Mouse (Mus musculus): ENCODE results near the gene Olfr304.
"Not testable (repeated sequence)": the region's sequence is repeated elsewhere in the genome, so short reads cannot be mapped to it uniquely, and the experiment has no call there.

The Olfr304 gene

DNA sequence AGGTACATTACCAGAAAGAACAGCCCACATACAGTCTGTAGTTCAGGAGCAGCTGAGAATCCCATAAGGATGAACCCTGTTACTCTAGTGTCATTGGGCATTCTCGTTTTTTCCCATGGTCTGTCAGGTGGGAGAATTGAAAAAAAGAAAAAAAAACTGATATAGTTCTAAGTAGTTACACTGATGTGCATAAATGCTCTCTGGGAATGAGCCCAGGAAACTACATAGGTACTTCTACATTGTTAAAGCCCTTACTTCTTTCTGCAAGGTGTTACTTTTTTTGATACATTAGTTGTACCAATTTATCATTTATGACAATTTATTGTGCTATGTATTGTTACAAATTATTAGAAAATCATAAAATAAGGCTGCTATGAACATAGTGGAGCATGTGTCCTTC, at the start of gene Olfr304:
Olfr304 (minus strand) TSS at position 101 of the 400 bp plus-strand sequence.
- DNase-seq (ENCODE audit: low read depth, low spot score), result no peak

DNA sequence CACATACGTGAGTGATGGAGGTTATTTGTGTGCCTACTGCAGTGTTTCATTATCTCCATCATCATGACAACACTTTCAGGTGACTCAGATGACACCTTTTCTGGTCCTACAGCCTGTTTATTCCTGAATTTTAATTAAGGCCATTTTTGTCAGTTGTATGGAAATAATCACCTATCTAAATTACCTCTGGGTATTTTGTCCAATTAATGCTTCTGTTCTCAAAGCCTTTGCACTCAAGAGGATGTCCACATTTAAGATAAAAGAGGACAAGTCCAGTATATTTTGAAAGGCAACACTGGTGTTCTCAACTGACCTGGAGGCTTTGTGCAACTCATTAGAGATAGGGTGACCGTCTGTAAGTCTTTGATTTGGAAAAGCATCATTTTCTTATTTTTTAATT, 17.1 kb upstream of the Olfr304 start, which contains the start of gene Olfr301:
Olfr301 (plus strand) TSS at position 301 of the 400 bp plus-strand sequence.
- DNase-seq (ENCODE audit: low read depth, low spot score), result no peak

DNA sequence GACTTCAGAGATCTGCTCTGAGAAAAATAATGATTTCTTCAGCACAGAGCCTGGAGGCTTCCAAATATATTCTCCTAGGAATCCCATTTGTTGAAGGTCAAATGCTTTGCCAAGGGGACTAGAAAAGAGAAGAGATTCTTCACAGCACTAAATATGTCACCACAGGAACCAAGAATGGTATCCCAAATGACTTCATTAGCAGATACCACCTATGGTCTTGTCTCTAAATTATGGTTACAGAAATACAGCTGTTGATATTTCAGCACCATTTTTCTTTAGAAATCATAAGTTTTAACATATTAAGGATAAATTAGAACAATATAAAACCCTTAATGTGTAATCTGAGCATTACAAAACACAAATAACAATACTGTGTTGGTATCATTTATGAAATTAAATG, 11.2 kb upstream of the Olfr304 start, which contains the start of gene Olfr303:
Olfr303 (minus strand) TSS at position 101 of the 400 bp plus-strand sequence.
- no peak for DNase-seq (ENCODE audit: low read depth, low spot score)

DNA sequence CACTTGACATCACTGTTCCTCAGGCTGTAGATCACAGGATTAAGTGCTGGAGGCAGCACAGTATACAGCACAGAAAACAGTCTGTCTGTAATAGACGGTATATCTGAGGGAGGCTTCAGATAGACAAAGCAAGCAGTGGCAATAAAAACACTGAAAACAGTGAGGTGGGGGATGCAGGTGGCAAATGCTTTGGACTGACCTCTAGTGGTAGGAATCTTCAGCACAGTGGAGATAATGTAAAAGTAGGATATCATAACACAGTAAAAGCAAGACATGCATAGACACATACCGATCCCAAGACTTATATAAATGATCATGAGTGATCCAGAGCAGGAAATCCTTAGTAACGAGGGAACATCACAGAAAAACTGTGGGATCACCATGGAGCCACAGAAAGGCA, 689 bp downstream of the Olfr304 start:
- no peak for DNase-seq (ENCODE audit: low read depth, low spot score)

DNA sequence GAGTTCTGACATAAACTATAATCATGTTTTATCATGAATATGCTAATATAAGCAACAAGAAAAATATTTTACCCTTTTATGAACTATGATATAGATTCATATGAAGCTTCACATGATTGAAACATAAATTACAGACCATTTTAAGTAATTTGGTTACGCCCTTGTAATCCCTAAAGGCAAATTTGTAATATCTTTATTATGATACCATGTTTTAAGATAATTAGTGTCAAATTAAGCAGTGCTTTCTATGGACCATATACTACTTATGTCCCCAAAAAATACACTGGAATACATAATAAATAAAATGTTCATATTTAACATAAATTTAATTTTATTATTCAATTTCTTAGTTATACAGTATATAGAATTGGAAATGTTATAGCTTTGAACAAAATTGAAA, 19.6 kb downstream of the Olfr304 start, which contains the start of gene Olfr305:
Olfr305 (minus strand) TSS at position 101 of the 400 bp plus-strand sequence.
- no peak for DNase-seq (ENCODE audit: low read depth, low spot score)

DNA sequence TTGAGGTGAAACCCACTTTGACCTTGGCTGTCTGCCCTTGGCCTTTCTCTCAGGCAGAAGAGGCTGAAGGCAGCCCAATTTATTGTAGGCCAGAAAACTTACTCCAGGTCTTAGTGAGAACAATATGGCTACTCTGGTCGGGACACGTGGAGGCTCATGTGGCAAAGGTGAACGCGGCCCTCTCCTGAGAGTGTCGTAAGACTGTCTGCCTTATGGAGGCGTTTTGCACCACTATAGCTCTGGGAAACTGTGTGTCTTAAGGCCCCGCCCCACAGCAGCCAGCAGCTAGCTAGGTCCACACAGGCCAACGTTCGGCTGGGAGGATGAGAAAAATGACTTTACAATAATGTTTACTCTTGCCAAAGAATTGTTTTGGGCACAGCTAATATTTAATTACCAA, 40.2 kb downstream of the Olfr304 start:
- DNase-seq (ENCODE audit: low read depth, low spot score), result not testable (repeated sequence)

DNA sequence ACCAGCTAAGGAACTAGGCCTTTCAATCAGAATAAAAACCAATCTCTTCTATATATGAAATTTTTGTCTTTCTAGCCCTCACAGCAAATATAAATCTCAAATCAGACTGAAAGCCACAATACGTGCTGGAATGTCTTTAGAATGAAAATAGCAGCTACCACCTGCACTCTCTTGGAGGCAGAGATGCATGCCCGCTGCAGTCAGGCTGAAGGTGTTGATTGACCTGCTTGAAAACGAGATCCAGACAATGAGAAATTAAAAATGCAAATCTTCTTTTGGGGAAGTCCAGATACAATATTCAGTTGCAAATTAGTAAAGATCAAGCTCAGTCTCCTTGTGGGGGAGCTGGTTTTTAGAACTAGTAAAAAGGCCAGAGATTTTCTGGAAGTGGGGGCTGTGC, 42.2 kb downstream of the Olfr304 start:
- no peak for DNase-seq (ENCODE audit: low read depth, low spot score)

DNA sequence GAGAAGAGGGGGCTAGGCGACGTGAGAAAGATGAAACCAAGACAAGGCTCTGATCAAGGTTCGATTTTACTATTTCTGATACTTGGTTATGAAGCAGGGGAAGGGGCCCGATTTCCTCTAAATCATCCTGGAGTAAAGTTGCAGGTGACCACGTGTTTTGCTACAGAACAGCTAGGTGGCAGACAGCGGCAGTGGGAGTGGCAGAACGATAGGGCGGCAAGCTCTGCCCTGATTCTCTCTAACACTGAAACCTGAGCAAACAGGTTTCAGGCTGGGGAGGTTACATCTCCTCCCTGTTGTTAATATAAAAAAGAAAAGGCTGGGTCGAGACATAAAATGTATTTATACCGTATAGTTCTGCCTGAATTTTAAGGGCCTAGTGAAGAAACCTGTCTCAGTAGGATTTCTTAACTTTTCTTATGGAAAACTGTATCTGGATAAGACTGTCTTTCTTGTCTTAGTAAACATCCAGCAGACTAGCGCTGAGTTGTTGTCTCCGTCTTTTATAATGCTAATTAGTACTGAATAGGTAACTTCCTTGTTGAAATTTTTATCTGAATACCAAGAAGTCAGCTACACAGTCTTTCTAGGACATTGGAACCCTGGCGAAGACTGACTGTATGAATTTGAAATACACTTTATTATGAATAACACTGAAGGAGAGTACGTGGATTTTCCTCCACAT, 43.4 kb downstream of the Olfr304 start:
- no peak for DNase-seq (ENCODE audit: low read depth, low spot score)

DNA sequence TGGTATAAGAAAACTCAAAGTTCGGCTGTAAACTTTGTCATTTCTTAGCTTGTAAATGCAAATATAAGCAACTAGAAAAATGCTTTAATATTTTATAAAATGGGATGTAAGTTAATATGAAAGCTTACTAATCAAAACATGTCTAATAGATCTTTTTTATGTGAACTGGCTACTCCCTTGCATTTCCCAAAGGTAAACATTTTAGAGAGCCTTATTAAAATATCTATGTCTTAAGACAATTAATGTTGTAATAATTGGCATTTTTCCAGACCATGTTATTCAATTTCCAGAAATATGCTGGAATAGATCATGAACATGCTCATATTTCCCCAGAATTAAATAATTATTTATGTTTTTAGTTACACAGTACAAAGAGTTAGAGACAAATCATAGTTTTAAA, 49.0 kb downstream of the Olfr304 start, which contains the start of gene Olfr307:
Olfr307 (minus strand) TSS at position 101 of the 400 bp plus-strand sequence.
- no peak for DNase-seq (ENCODE audit: low read depth, low spot score)

Measured in retina, adult 2 months (tissue).